Mouse (Mus musculus): Measurements from ENCODE around the gene Uhrf1bp1. TPM values are rescaled to one million over a fixed set of nuclear protein-coding genes. Genes with fewer than 3 reads are reported as not detected.

Gene Uhrf1bp1
- polyA plus RNA-seq, 2 experiments = 1.8 to 3.1 TPM

DNA sequence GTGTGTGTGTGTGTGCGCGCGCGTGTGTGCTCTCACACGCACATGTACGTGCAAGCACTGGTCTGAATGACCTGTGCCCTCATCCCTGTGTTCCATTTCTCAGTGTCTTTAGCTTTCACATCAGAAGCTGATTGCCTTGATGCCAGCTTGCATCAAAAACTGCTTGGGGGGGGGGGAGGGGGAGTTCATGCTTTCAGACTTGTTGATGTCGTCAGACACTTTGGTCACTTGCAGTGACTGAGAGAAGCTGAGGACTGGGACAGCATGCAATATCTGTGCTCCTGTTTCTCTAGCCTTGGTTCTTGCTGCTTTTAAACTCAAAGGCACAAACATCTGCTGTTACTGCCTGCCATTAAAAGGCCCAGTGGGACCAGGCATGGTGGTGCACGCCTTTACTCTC is 90.1 kb downstream of the Uhrf1bp1 start:
- H3K9ac ChIP-seq (replicated peaks) = no peak overlapping the region
- ATAC-seq (ENCODE audit: insufficient read depth) (no peak), DNase-seq (ENCODE audit: low read depth in 3 of 3, low spot score in 3 of 3) (no peak)
- H3K4me2 ChIP-seq (ENCODE audit: low read depth) = no peak overlapping the region
- no peaks in the 10 kb centered on the region for H3K27me3 ChIP-seq (ENCODE audit: control insufficient read depth, insufficient read depth, low read length)
- TF ChIP-seq CTCF (IDR thresholded peaks at IDR 0.05; ENCODE audit: low read depth) (no peak), EP300 (IDR thresholded peaks at IDR 0.05; ENCODE audit: low read depth) (no peak)
- no peaks in the 10 kb centered on the region for H3K9me3 ChIP-seq (ENCODE audit: control insufficient read depth, low read length)
- WGBS (ENCODE audit: insufficient replicate concordance) = 85% methylated on average over 8 of the region's 8 CpGs
- H3K36me3 ChIP-seq (replicated peaks; ENCODE audit: control insufficient read depth, insufficient read depth, low read depth) = no peaks in the 10 kb centered on the region
- no peak overlapping the region for H3K4me3 ChIP-seq (ENCODE audit: insufficient read depth in 1 of 2, low read depth in 2 of 2, low read length in 2 of 2)
- no peaks in the 10 kb centered on the region for H3K4me1 ChIP-seq (replicated peaks; ENCODE audit: control insufficient read depth in 2 of 2, insufficient read depth in 2 of 2, low read length in 1 of 2)
- H3K27ac ChIP-seq = no peak overlapping the region

DNA sequence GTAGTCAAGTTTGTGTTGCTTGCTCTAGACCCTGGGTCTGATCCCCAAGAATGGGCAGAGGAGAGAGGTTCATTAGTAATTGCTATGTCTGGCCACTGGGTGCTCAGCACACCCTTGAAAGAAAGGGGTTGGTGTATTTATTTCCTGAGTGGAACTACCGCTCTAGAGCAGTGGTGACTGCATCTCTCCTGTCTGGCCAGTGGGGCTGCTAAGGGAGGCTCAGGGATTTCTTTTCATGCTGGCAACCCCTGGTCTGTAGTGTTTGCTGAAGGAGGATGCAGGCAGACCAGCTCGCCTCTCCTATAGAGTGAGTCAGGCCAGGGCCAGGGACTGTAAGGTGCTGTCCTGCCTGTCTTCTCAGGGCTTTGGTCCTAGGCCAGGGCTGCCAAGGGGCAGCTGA is 90.9 kb downstream of the Uhrf1bp1 start:
- Histone ChIP-seq H3K4me1 (replicated peaks; ENCODE audit: control insufficient read depth in 2 of 2, insufficient read depth in 2 of 2, low read length in 1 of 2) (no peaks in the 10 kb centered on the region), H3K9me3 (ENCODE audit: control insufficient read depth, low read length) (no peaks in the 10 kb centered on the region), H3K36me3 (replicated peaks; ENCODE audit: control insufficient read depth, insufficient read depth, low read depth) (no peaks in the 10 kb centered on the region), H3K9ac (replicated peaks) (no peak overlapping the region), H3K27me3 (ENCODE audit: control insufficient read depth, insufficient read depth, low read length) (no peaks in the 10 kb centered on the region), H3K4me2 (ENCODE audit: low read depth) (no peak overlapping the region), H3K27ac (no peak overlapping the region), H3K4me3 (ENCODE audit: insufficient read depth in 1 of 2, low read depth in 2 of 2, low read length in 2 of 2) (no peak overlapping the region)
- TF ChIP-seq CTCF (IDR thresholded peaks at IDR 0.05; ENCODE audit: low read depth) (no peak), EP300 (IDR thresholded peaks at IDR 0.05; ENCODE audit: low read depth) (no peak)
- WGBS (ENCODE audit: insufficient replicate concordance) = 67% methylated on average over 2 of the region's 2 CpGs
- ATAC-seq (ENCODE audit: insufficient read depth) (no peak), DNase-seq (ENCODE audit: low read depth in 3 of 3, low spot score in 3 of 3) (no peak)

Other genes with a start within 250 kb of the Uhrf1bp1 start
- gene Nudt3, start 232.9 kb upstream of the Uhrf1bp1 start, polyA plus RNA-seq (2012; rRNA removed) = 15.3 and 20.9 TPM in 2 replicates
- gene Nudt3, start 232.9 kb upstream of the Uhrf1bp1 start, polyA plus RNA-seq (2014; fragmentation: Nextera tagmentation; extraction: Ambion mirVana) = 10.3 and 10.7 TPM in 2 replicates
- not detected in 2 replicates for gene RPS10-NUDT3, start 221.2 kb upstream of the Uhrf1bp1 start, polyA plus RNA-seq (2012; rRNA removed)
- not detected in 2 replicates for gene RPS10-NUDT3, start 221.2 kb upstream of the Uhrf1bp1 start, polyA plus RNA-seq (2014; fragmentation: Nextera tagmentation; extraction: Ambion mirVana)
- gene Rps10, start 219.8 kb upstream of the Uhrf1bp1 start, polyA plus RNA-seq (2012; rRNA removed) = 1,128 and 1,708 TPM in 2 replicates
- gene Rps10, start 219.8 kb upstream of the Uhrf1bp1 start, polyA plus RNA-seq (2014; fragmentation: Nextera tagmentation; extraction: Ambion mirVana) = 697 and 712 TPM in 2 replicates
- 0.03 and 0.08 TPM in 2 replicates for gene Pacsin1, start 200.9 kb upstream of the Uhrf1bp1 start, polyA plus RNA-seq (2012; rRNA removed)
- 0.14 TPM in 1 of 2 replicates, not detected in the other for gene Pacsin1, start 200.9 kb upstream of the Uhrf1bp1 start, polyA plus RNA-seq (2014; fragmentation: Nextera tagmentation; extraction: Ambion mirVana)
- not detected in 2 replicates for gene Spdef, start 127.5 kb upstream of the Uhrf1bp1 start, polyA plus RNA-seq (2012; rRNA removed)
- not detected in 2 replicates for gene Spdef, start 127.5 kb upstream of the Uhrf1bp1 start, polyA plus RNA-seq (2014; fragmentation: Nextera tagmentation; extraction: Ambion mirVana)
- gene D17Wsu92e, start 35.8 kb upstream of the Uhrf1bp1 start, polyA plus RNA-seq (2012; rRNA removed) = 20.6 and 24.2 TPM in 2 replicates
- gene D17Wsu92e, start 35.8 kb upstream of the Uhrf1bp1 start, polyA plus RNA-seq (2014; fragmentation: Nextera tagmentation; extraction: Ambion mirVana) = 10.7 and 14.1 TPM in 2 replicates
- 85.1 and 105 TPM in 2 replicates for gene Snrpc, start 18.3 kb upstream of the Uhrf1bp1 start, polyA plus RNA-seq (2012; rRNA removed)
- 145 and 150 TPM in 2 replicates for gene Snrpc, start 18.3 kb upstream of the Uhrf1bp1 start, polyA plus RNA-seq (2014; fragmentation: Nextera tagmentation; extraction: Ambion mirVana)
- gene Anks1, start 52.9 kb downstream of the Uhrf1bp1 start, polyA plus RNA-seq (2012; rRNA removed) = 5.3 and 7.1 TPM in 2 replicates
- 2.4 and 3.2 TPM in 2 replicates for gene Anks1, start 52.9 kb downstream of the Uhrf1bp1 start, polyA plus RNA-seq (2014; fragmentation: Nextera tagmentation; extraction: Ambion mirVana)
- gene Taf11, start 53.4 kb downstream of the Uhrf1bp1 start, polyA plus RNA-seq (2012; rRNA removed) = 9.4 and 16.9 TPM in 2 replicates
- gene Taf11, start 53.4 kb downstream of the Uhrf1bp1 start, polyA plus RNA-seq (2014; fragmentation: Nextera tagmentation; extraction: Ambion mirVana) = 24.1 and 24.5 TPM in 2 replicates
- 0.14 and 0.16 TPM in 2 replicates for gene Tcp11, start 224.2 kb downstream of the Uhrf1bp1 start, polyA plus RNA-seq (2012; rRNA removed)
- gene Tcp11, start 224.2 kb downstream of the Uhrf1bp1 start, polyA plus RNA-seq (2014; fragmentation: Nextera tagmentation; extraction: Ambion mirVana) = 0.13 TPM in 1 of 2 replicates, not detected in the other